Mouse (Mus musculus) frontal cortex, postnatal 14 days (tissue): Measurements from ENCODE around the gene Cd320.
"Not testable (repeated sequence)": the region's sequence is repeated elsewhere in the genome, so short reads cannot be mapped to it uniquely, and the experiment has no call there.

ENCODE experiments used
- DNase-seq, 2 experiments: peaks; one replicate each; pipeline ENCODE4 v3.0.0; 2022; ENCODE audit warnings: low spot score in 2 of 2

Gene Cd320

GRCm38 (mm10) chr17:33842966-33843795 lies at the start of gene Cd320:
TSS of gene Cd320 (plus strand) at chr17:33843091.
- DNase-seq = peak; percentile 84 to 89

GRCm38 (mm10) chr17:33798306-33798705 lies 44.6 kb upstream of the Cd320 start:
- no peak for DNase-seq

- no peak for DNase-seq
Observed at GRCm38 (mm10) chr17:33799277-33799676, 43.6 kb upstream of the Cd320 start.

GRCm38 (mm10) chr17:33802221-33802620 lies 40.7 kb upstream of the Cd320 start:
- no peak for DNase-seq

GRCm38 (mm10) chr17:33804205-33804604 lies 38.7 kb upstream of the Cd320 start:
- DNase-seq = no peak

- DNase-seq = no peak
Observed at GRCm38 (mm10) chr17:33804745-33805144, 38.1 kb upstream of the Cd320 start.

- DNase-seq = no peak
Observed at GRCm38 (mm10) chr17:33807181-33807888, 35.6 kb upstream of the Cd320 start.

GRCm38 (mm10) chr17:33808192-33808591 lies 34.7 kb upstream of the Cd320 start:
- no peak for DNase-seq

- peak; percentile 87 to 90 for DNase-seq
Observed at GRCm38 (mm10) chr17:33810334-33811141, 32.4 kb upstream of the Cd320 start, which contains the start of gene Kank3. TSS of gene Kank3 (plus strand) at chr17:33810519.

- DNase-seq = no peak
Observed at GRCm38 (mm10) chr17:33811142-33811516, 31.8 kb upstream of the Cd320 start.

- no peak for DNase-seq
Observed at GRCm38 (mm10) chr17:33812475-33812874, 30.4 kb upstream of the Cd320 start.

GRCm38 (mm10) chr17:33812990-33813389 lies 29.9 kb upstream of the Cd320 start:
- DNase-seq = no peak

- DNase-seq = no peak
Observed at GRCm38 (mm10) chr17:33815399-33815798, 27.5 kb upstream of the Cd320 start.

GRCm38 (mm10) chr17:33816612-33817011 lies 26.3 kb upstream of the Cd320 start:
- DNase-seq = no peak

- peak; percentile 78 to 80 for DNase-seq
Observed at GRCm38 (mm10) chr17:33817184-33817968, 25.5 kb upstream of the Cd320 start.

- DNase-seq = no peak
Observed at GRCm38 (mm10) chr17:33817969-33818643, 24.8 kb upstream of the Cd320 start.

- no peak for DNase-seq
Observed at GRCm38 (mm10) chr17:33822436-33822959, 20.4 kb upstream of the Cd320 start.

- DNase-seq = not testable (repeated sequence)
Observed at GRCm38 (mm10) chr17:33823171-33823570, 19.7 kb upstream of the Cd320 start.

GRCm38 (mm10) chr17:33824084-33824996 lies 18.6 kb upstream of the Cd320 start, which contains the start of the genes Rps28 and Ndufa7:
TSS of gene Rps28 (minus strand) at chr17:33824562.
TSS of gene Ndufa7 (plus strand) at chr17:33824572.
- peak; percentile 97 to 99 for DNase-seq
